Mouse (Mus musculus) left cerebral cortex, postnatal 4 days (tissue): ENCODE data around the gene Olfr304. TPM values are rescaled to one million over a fixed set of nuclear protein-coding genes. Genes with fewer than 3 reads are reported as not detected.
"Not testable (repeated sequence)": the region's sequence is repeated elsewhere in the genome, so short reads cannot be mapped to it uniquely, and the experiment has no call there.

ENCODE experiments used
- DNase-seq: peaks from one replicate; pipeline ENCODE4 v3.0.0-alpha.2; 2022
- intact Hi-C: fragments of 180-260 bp; cut with DNase I; formaldehyde crosslinking; loops from one replicate; pipeline ENCODE4 v1.15.1; 2025
- total RNA-seq, 2 experiments: library from RNA; stranded (reverse); gene quantifications; 2 replicates each; pipeline ENCODE4 v1.2.3; 2021

The Olfr304 gene
- total RNA-seq: not detected

- DNase-seq: no peak
- intact Hi-C loops: no loop called here
These were observed at the start of gene Olfr304 for GRCm38 (mm10) chr7:86386558-86386957. TSS of gene Olfr304 (minus strand) at chr7:86386658.

DNA sequence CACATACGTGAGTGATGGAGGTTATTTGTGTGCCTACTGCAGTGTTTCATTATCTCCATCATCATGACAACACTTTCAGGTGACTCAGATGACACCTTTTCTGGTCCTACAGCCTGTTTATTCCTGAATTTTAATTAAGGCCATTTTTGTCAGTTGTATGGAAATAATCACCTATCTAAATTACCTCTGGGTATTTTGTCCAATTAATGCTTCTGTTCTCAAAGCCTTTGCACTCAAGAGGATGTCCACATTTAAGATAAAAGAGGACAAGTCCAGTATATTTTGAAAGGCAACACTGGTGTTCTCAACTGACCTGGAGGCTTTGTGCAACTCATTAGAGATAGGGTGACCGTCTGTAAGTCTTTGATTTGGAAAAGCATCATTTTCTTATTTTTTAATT, 17.1 kb upstream of the Olfr304 start, which contains the start of gene Olfr301:
Gene Olfr301 (plus strand): TSS at position 301 of the 400 bp plus-strand sequence.
- no peak for DNase-seq
- intact Hi-C loops: no loop called here

GRCm38 (mm10) chr7:86397689-86398088, 11.2 kb upstream of the Olfr304 start, which contains the start of gene Olfr303:
TSS of gene Olfr303 (minus strand) at chr7:86397789.
- intact Hi-C loops: no loop called here
- DNase-seq: no peak

GRCm38 (mm10) chr7:86385769-86386168, 689 bp downstream of the Olfr304 start:
- DNase-seq: no peak
- intact Hi-C loops: no loop called here

DNA sequence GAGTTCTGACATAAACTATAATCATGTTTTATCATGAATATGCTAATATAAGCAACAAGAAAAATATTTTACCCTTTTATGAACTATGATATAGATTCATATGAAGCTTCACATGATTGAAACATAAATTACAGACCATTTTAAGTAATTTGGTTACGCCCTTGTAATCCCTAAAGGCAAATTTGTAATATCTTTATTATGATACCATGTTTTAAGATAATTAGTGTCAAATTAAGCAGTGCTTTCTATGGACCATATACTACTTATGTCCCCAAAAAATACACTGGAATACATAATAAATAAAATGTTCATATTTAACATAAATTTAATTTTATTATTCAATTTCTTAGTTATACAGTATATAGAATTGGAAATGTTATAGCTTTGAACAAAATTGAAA, 19.6 kb downstream of the Olfr304 start, which contains the start of gene Olfr305:
Gene Olfr305 (minus strand): TSS at position 101 of the 400 bp plus-strand sequence.
- no peak for DNase-seq
- intact Hi-C loops: no loop called here

GRCm38 (mm10) chr7:86346296-86346695, 40.2 kb downstream of the Olfr304 start:
- DNase-seq: not testable (repeated sequence)

GRCm38 (mm10) chr7:86344253-86344652, 42.2 kb downstream of the Olfr304 start:
- no peak for DNase-seq
- intact Hi-C loops: no loop called here

More at GRCm38 (mm10) chr7:86346296-86346695, 40.2 kb downstream of the Olfr304 start:
- intact Hi-C loops: not testable (repeated sequence)

GRCm38 (mm10) chr7:86342881-86343565, 43.4 kb downstream of the Olfr304 start:
- intact Hi-C loops: no loop called here
- DNase-seq: no peak

GRCm38 (mm10) chr7:86337486-86337885, 49.0 kb downstream of the Olfr304 start, which contains the start of gene Olfr307:
TSS of gene Olfr307 (minus strand) at chr7:86337586.
- no peak for DNase-seq
- intact Hi-C loops: no loop called here

Other genes starting within 250 kb of the Olfr304 start
- not detected for gene Vmn2r75, start 214.9 kb downstream of the Olfr304 start, total RNA-seq
- not detected for gene Vmn2r76, start 140.3 kb downstream of the Olfr304 start, total RNA-seq
- not detected for gene Olfr310, start 109.5 kb downstream of the Olfr304 start, total RNA-seq
- gene Olfr309, start 73.0 kb downstream of the Olfr304 start, total RNA-seq: not detected
- not detected for gene Olfr308, start 61.0 kb downstream of the Olfr304 start, total RNA-seq
- not detected for gene Olfr307, start 49.1 kb downstream of the Olfr304 start, total RNA-seq
- gene Olfr305, start 19.7 kb downstream of the Olfr304 start, total RNA-seq: not detected
- gene Olfr303, start 11.1 kb upstream of the Olfr304 start, total RNA-seq: not detected
- gene Olfr301, start 17.2 kb upstream of the Olfr304 start, total RNA-seq: not detected
- not detected for gene Olfr299, start 73.3 kb upstream of the Olfr304 start, total RNA-seq
- not detected for gene Olfr298, start 105.8 kb upstream of the Olfr304 start, total RNA-seq
- not detected for gene Olfr297, start 133.3 kb upstream of the Olfr304 start, total RNA-seq
- gene Olfr295, start 197.2 kb upstream of the Olfr304 start, total RNA-seq: not detected
- not detected for gene Olfr294, start 230.0 kb upstream of the Olfr304 start, total RNA-seq